Mouse (Mus musculus) bone marrow, adult 2 months (tissue): Measurements from ENCODE around the gene Grm8. TPM values are rescaled to one million over a fixed set of nuclear protein-coding genes. Genes with fewer than 3 reads are reported as not detected.

Source experiments
- H3K27ac ChIP-seq: fragments of 200-500 bp; 2 replicates; pipeline ENCODE4 v1.5.1; 2012; ENCODE audit warnings: low read depth, mild to moderate bottlenecking, control low read depth, inconsistent platforms, low read length; ENCODE audit not compliant: control insufficient read depth, poor library complexity, insufficient read depth
- H3K4me1 ChIP-seq: fragments of 200-500 bp; 2 replicates; pipeline ENCODE4 v1.6.1; 2011; ENCODE audit warnings: low read length; ENCODE audit not compliant: control insufficient read depth, insufficient read depth
- H3K4me3 ChIP-seq: fragments of 200-500 bp; replicated peaks from 2 replicates; pipeline ENCODE3; 2011; ENCODE audit warnings: mild to moderate bottlenecking, low read depth, low read length, control low read depth; ENCODE audit not compliant: control insufficient read depth
- CTCF ChIP-seq: fragments of 200-500 bp; IDR thresholded peaks from 2 replicates; pipeline ENCODE4 v1.5.1; 2011; ENCODE audit warnings: low read length, control low read depth; ENCODE audit not compliant: control insufficient read depth, insufficient read depth
- POLR2A ChIP-seq: fragments of 200-500 bp; IDR thresholded peaks from 2 replicates; pipeline ENCODE4 v1.6.1; 2011; ENCODE audit warnings: low read depth, mild to moderate bottlenecking, control low read depth, low read length, borderline replicate concordance; ENCODE audit not compliant: control insufficient read depth
- whole genome bisulfite sequencing: fragments of 180-500 bp; shearing (Covaris S2); methylation state at CpG from one replicate; pipeline ENCODE4 v1.1.7; 2018; 5-methylcytosine and 5-hydroxymethylcytosine counted together
- polyA plus RNA-seq: library from polyadenylated mRNA; stranded (reverse); fragments of >200 nt; gene quantifications from 2 replicates; pipeline ENCODE4 v1.2.4, GENCODE M21; 2011; ENCODE audit warnings: low replicate concordance; ENCODE audit not compliant: missing spikeins, insufficient read depth, insufficient read length

Grm8 gene
- polyA plus RNA-seq, 1 experiment, result 0.80 TPM

- WGBS, result 82% methylated on average over 4 of the region's 4 CpGs
- TF ChIP-seq POLR2A (no peak), CTCF (no peak)
- no peaks in the 10 kb centered on the region for H3K4me1 ChIP-seq
- H3K27ac ChIP-seq, result no peak overlapping the region
- no peak overlapping the region for H3K4me3 ChIP-seq
Observed at GRCm38 (mm10) chr6:27746493-27746892, 388.5 kb downstream of the Grm8 start.

- Histone ChIP-seq H3K4me3 (no peak overlapping the region), H3K4me1 (no peaks in the 10 kb centered on the region), H3K27ac (no peak overlapping the region)
- WGBS, result 53% methylated on average over 5 of the region's 5 CpGs
- TF ChIP-seq CTCF, result no peak
- TF ChIP-seq POLR2A, result no peak
Observed at GRCm38 (mm10) chr6:27745693-27746451, 389.1 kb downstream of the Grm8 start.

- no peaks in the 10 kb centered on the region for H3K4me1 ChIP-seq
- 79% methylated on average over 3 of the region's 3 CpGs for WGBS
- no peak overlapping the region for H3K27ac ChIP-seq
- TF ChIP-seq CTCF (no peak), POLR2A (no peak)
- H3K4me3 ChIP-seq, result no peak overlapping the region
Observed at GRCm38 (mm10) chr6:27689382-27689781, 445.6 kb downstream of the Grm8 start.

GRCm38 (mm10) chr6:27661747-27662435, 473.1 kb downstream of the Grm8 start:
- H3K27ac ChIP-seq, result no peak overlapping the region
- no peak for TF ChIP-seq CTCF
- no peak for TF ChIP-seq POLR2A
- 65% methylated on average over 6 of the region's 6 CpGs for WGBS

GRCm38 (mm10) chr6:27657520-27657919, 477.5 kb downstream of the Grm8 start:
- H3K27ac ChIP-seq, result no peak overlapping the region
- H3K4me1 ChIP-seq, result no peaks in the 10 kb centered on the region
- 65% methylated on average over 1 of the region's 1 CpGs for WGBS
- no peak for TF ChIP-seq CTCF
- no peak for TF ChIP-seq POLR2A
- no peak overlapping the region for H3K4me3 ChIP-seq

More at GRCm38 (mm10) chr6:27661747-27662435, 473.1 kb downstream of the Grm8 start:
- Histone ChIP-seq H3K4me1 (no peaks in the 10 kb centered on the region; the same call in 1 of the 2 replicates), H3K4me3 (no peak overlapping the region)

- Histone ChIP-seq H3K4me1 (no peaks in the 10 kb centered on the region), H3K27ac (no peak overlapping the region), H3K4me3 (no peak overlapping the region)
- TF ChIP-seq CTCF, result no peak
- no peak for TF ChIP-seq POLR2A
- 73% methylated on average over 1 of the region's 1 CpGs for WGBS
Observed at GRCm38 (mm10) chr6:27646503-27646902, 488.5 kb downstream of the Grm8 start.

GRCm38 (mm10) chr6:27645054-27645453, 489.9 kb downstream of the Grm8 start:
- Histone ChIP-seq H3K4me1 (no peaks in the 10 kb centered on the region), H3K4me3 (no peak overlapping the region), H3K27ac (no peak overlapping the region)
- WGBS, result 47% methylated on average over 5 of the region's 5 CpGs
- no peak for TF ChIP-seq CTCF
- TF ChIP-seq POLR2A, result no peak

- Histone ChIP-seq H3K4me3 (no peak overlapping the region), H3K4me1 (no peaks in the 10 kb centered on the region), H3K27ac (no peak overlapping the region)
- WGBS, result 87% methylated on average over 3 of the region's 3 CpGs
- no peak for TF ChIP-seq POLR2A
Observed at GRCm38 (mm10) chr6:27635898-27636297, 499.1 kb downstream of the Grm8 start.

GRCm38 (mm10) chr6:27617472-27617871, 517.5 kb downstream of the Grm8 start:
- H3K4me3 ChIP-seq, result no peak overlapping the region
- no peak overlapping the region for H3K27ac ChIP-seq
- TF ChIP-seq POLR2A (no peak), CTCF (no peak)
- 78% methylated on average over 4 of the region's 4 CpGs for WGBS
- no peaks in the 10 kb centered on the region for H3K4me1 ChIP-seq
